Mouse (Mus musculus): Measurements from ENCODE around the gene G3bp1.

DNA sequence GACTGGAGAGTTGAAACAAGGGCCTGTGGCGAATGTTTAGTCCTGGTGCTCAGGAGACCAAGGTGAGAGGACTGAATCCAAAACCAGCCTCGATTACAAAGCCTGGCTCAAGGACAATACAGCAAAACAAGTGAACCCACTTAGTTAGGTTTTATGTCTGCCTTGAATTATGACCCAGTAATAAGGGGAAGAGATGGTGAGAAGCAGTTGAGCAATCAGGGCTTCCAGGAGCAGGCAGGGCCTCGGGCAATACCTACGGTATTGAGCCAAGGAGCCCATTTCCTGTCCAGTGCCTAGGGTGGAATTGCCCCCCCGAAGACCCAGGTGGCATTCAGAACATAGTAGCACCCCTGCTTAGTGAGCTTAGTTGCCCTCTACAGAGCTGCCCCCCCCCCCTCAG, 33.4 kb downstream of the G3bp1 start:
- TF ChIP-seq USF2 (conservative IDR thresholded peaks at IDR 0.05; ENCODE audit: low read depth, low read length) (no peak), NELFE (IDR thresholded peaks at IDR 0.05; ENCODE audit: low read depth, low read length) (no peak), CHD1 (IDR thresholded peaks at IDR 0.05; ENCODE audit: low read depth, low read length) (no peak)
